Mouse (Mus musculus) heart, adult 8-10 months (tissue): ENCODE results near the gene Ndufb6. TPM values are rescaled to one million over a fixed set of nuclear protein-coding genes. Genes with fewer than 3 reads are reported as not detected.
"Not testable (repeated sequence)": the region's sequence is repeated elsewhere in the genome, so short reads cannot be mapped to it uniquely, and the experiment has no call there.

ENCODE experiments used
- DNase-seq: peaks from one replicate; pipeline ENCODE4 v3.0.0; 2022; ENCODE audit warnings: low spot score
- total RNA-seq, 4 experiments: library from RNA; stranded (reverse); gene quantifications; 2 replicates each; pipeline ENCODE4 v1.2.4; 2022

Ndufb6 gene
- total RNA-seq = 100 to 1,000 TPM; 477 to 496 (median 482) TPM

DNA sequence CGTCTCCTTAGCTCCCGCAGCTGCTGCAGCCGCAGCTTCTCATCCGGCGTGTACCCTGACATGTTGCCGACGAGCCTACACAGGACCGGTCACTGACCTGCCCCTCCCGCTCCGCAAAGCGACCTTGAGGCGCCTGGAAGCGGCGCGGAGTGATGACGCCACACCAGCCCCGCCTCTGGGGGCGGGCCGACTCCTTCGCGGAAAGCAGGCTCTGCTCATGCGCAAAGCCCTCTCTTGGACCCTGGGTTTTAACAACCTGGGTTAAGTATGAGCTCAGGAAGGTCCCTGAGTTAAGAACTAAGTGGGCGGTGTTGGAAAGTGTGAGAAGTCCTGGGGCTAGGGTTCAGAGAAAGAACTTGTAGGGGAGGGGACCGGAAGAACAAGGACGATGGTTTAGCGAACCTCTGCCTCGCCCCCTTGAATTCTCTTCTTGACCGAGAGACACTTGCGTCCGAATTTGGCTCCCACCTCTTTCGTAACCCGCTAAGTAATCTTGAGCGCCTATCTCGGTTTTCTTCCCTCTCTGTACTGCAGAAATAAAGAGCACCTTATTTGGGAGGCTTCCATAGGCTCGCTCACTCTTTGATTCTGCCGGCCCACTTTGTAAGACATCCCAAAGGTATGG, at the start of gene Ndufb6:
TSS of gene Ndufb6 (minus strand) at position 146 of the 625 bp plus-strand sequence.
- DNase-seq = peak; percentile 92

DNA sequence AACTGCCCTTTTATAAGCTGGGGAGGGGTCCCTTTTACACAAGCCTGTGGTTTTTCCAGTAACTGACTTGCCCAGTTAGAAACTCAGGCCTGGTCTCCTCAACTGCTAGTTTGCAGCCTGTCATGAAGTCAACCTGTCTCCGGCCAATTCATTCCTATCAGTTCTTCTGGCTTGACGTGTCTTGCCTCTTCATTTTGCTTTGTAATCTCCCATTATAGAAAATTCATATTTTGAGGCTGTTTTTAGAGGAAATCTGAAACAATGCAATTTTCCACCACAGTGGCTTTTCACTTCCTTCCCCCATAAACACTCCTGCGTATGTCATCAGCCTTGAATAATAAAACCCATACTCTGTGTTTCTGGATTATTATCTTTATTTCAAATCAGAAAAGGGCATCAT, 47.9 kb upstream of the Ndufb6 start:
- DNase-seq = no peak

DNA sequence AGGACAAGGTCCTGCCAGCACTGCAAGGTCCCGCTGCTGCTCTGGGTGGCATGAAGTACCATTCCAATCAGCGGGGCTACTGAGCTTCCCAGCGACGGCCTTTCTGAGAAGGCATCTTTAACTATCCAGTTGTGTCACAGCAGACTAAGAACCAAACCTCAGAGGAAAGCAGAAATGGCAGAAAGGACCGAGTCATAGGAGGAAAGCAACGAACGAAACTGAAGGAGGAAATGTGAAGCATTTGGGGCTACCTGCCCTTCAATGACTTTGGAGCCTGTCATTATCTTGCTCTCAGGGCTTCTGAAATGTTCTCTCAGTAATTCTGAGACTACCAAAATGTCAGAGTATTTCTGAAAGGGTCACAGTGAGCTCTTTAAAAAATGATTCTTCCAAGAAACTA, 45.4 kb upstream of the Ndufb6 start:
- DNase-seq = no peak

DNA sequence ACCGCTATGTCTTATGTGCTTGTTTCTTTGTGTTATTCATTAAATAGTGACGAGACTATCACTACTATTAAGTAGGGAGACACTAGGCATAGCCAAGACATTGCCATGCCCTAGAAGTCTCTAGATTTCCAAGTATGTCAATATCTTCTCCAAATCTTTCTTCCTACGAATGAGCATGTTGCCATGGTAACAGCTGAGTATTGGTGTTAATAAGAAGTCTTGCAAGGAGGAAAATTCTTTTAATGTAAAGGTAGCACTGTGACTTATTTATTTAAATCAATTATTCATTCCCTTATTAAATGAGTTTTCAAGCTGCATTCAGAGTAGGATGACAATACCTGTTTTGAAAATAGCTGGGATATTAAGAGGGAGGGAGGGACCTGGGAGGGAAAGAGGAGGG, 38.2 kb upstream of the Ndufb6 start:
- DNase-seq = no peak

DNA sequence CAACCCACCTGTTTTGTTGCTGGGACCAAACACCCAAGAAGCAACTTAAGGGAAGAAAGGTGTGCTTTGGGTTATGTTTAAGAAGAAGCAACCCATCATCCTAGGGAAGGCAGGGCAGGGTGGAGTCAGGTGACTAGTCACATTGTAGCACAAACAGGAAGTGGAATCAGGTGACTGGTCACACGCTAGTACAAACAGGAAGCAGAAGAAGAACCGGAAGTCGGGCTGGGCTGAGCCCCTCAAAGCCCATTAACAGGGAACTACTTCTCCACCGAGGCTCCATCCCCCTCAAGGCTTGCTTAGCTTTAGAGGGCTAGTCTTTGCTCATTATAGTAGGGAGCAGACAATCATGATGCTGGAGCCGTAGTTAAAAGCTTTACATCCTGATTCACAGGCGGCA, 33.8 kb upstream of the Ndufb6 start:
- DNase-seq = no peak

DNA sequence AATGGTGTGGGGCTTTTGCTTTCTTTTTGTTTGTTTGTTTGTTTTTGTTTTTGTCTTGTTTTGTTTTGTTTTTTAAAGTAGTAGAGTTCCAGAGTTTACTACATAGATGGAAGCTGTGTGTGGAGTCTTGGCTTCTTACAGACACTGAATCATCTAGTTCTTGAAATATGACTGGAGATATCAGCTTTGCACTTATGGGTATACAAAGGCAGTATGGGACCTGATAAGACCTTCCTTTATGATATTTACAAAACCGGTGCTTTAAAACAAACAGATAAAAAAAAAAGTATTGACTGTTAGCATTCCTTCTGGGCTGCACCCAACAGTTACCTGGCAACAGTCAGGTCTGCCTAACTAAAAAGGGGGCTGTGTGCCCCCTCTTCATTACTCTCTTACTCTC, 33.0 kb upstream of the Ndufb6 start:
- DNase-seq = no peak

DNA sequence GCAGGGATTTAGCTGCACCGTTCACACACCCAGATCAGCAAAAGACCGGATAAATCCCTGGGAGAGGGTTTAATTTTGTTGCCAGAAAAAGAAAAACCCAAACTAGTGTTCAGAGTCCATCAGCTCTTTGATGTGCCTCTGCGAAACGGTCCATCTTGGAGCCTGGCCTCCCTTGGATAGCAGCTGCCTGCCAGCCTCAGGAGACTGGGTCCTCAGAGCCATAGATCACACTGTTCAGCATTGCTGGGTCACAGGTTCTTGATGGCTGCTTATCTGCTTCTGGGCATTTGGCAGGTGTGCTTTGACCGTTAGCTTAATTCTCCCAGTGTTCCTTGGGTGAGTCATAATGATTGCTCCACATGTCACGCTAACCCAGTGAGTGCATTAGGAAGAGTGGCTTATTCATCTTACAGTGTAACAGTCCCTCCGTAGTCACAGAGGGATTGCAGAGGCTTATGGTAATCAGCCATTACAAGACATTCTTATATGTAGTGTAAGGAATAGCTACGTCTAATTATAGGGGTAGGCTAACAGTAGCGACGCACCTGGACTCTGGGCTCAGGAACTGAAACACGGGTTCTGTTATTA, 31.7 kb upstream of the Ndufb6 start:
- no peak for DNase-seq

DNA sequence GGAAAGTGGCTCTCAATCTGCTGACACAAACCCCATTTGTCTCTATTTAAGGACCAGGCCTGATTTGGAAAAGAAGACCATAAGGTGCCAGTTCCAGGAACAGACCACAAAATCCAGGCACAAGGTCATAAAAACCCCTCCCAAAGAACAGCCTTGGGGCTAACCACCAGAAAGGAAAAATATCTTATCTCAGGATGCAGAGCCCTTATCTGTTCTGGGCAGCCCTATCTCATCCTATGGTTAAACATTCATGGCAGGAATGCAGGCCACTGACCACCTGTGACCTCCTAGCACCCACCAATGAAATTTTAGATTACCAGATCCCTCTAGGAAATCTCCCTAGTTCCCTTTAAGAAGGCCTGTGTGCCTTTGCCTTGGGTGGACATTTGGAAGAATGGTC, 30.5 kb upstream of the Ndufb6 start:
- no peak for DNase-seq

DNA sequence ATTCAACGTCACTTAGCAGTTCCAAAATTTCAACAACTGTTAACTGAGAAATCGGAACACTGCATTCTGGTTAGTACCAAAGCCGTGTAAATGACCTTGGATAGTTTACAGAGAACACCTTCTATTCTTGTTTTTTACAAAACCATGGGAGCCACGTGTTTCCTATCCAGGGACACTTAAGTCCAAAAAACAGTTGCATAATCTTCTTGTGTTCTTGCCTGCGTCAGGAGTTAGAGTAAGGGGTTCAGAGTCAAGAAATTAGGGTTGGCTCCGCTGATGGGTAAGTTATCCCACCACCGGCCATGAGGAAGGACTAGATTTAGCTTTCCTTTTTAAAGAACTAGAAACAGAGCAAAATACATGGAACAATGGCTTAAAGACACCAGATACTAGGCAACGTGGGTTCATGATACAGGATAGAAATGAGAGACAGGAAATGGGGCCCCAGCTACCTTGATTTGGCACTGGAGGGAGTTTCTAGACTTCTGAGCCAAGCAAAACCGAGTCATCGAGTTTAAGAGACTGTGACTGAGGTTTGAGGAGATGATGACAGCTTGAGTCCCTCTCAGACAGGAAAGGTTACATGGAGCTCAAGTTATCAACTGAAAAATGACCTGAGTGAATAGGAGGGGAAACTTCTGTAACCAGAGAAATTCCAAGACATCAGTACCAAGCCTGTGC, 23.4 kb upstream of the Ndufb6 start:
- no peak for DNase-seq

DNA sequence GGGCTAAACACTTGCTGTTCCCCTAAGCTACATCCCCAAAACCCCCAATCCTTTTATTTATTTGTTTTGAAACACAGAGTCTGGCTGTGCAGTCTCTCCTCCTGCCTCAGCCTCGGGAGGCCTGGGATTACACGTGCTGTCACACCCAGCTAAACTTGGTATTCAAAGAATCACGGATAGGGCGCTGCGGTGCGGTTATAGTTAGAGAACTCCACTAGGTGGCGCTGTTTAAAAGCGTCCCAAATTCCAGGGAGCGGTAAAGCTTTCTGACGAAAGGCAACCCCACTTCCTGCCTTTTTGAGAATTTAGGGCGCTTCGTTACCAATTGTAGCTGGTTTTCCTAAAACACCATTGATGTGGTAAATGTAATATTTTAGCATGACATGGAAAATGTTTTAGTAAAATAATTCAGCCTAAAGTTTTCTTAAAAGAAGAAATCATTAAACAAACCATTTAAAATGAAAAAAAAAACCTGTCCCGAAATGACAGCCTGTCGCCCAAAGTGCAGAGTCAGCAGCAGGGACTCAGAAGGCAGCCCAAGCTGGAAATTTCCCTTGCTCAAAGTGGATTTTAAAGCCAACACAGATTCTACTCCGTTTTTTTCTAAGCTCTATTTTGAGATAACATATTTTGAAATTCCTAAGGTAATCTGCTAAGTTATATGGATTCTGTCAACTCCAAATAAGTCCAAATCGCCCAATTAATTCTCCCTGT, 22.0 kb upstream of the Ndufb6 start:
- DNase-seq = peak; percentile 74

DNA sequence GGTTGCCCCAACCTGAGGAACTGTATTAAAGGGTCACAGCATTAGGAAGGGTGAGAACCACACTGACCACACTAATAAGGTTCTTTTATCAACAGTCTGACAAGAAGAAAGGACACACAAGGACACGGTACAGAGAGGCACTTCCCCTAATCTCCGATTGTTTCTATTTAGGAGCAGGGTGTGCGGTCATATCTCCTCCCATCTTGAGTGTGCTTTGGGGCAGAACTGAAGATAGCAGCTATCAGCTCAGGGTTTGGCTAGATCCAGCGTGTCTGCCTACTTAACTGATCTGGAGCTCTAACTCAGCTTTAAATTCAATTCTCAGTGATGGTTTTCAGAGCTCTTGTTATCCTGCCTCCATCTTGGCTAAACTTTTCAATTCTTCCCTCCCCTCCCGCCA, 19.9 kb upstream of the Ndufb6 start:
- DNase-seq = no peak

DNA sequence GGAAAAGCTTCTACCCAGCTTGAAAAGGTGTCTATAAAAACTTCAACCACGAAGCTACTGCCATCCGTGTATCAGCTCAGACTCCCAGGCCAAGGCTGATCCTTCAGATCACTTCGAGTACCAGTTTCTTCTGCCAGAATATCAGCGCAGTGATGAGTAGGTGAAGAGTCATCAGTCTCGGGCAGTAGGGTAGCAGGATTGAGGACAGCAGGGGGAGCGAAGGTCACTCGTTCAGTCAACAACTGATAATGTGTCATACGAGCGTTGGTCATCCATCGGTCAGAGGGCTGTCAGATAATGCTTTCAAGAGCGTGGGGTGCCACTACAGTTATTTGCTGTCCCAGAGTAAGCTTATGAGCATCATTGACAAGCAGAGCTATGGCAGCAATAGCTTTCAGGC, 12.3 kb upstream of the Ndufb6 start:
- DNase-seq = not testable (repeated sequence)

DNA sequence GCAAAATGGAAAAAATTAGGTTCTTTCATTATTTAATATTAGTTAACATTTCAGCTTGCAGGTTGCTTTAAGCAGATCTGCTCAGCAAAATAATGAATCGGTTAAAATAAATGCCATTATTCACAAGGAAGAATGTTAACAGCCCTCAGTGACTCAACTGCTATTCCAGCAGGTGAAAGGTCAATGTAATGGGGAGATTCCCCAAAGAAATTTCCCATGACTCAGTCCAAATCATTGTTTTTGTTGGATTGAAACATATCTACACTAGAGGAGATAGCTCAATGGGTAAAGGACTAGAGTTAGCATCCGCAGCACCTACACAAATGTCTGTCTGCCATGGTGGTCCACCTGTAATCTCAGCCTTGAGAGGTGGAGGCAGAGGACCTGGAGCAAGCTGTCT, 9.8 kb upstream of the Ndufb6 start:
- no peak for DNase-seq

DNA sequence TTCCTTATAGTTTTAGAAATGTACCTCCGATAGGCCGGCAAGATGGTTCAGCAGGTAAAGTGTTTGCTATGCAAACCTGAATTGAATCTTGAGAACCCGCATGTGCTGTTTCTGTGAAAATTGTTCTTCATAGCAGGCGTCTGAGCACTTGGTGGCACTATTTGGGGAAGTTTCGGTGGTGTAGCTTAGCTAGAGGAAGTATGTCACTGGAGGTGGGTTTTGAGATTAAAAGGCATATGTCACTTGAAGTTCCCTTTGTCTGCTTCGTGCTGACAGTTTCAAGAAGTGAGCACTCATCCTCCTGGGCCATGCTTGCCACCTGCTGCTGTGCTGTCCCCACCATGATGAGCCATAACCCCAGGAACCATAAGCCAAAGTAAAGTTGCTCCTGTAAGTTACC, 8.2 kb upstream of the Ndufb6 start:
- DNase-seq = no peak

DNA sequence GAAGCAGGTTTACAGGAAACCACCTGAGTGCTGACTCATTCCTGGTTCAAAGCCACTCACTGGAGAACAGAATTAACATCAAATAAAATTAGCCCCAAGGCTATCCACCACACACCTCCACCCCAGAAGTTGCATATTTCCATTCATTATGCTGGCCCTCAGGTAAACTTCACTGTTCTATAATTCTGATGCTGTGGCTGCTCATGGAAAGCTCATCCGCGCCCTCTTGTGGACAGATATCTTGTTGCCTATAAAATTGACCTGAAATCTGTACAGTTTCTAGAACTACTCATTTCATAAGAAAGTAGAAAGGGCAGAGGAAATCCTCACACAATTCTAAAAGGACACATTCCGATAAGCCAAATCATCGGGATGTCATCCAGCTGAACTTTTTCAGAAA, 6.4 kb upstream of the Ndufb6 start:
- DNase-seq = peak; percentile 64

DNA sequence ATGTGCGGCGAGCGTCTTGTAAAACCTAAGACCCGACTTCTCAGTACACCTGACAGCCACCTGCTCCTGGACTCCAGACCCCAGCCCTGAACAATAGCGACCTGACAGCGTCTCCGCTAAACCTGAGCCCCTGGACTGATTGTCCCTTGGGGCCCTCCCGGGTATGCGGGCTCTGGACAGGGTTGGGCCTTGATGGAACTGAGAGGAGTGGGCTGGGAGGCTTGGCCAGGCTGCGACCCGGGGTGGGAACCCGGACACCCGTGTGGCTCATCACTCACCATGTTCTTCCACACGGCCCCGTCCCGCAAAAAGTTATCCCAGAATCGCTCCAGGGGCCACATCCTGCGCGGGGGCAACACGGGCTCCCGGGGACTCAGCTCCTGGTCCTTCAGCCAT, 343 bp downstream of the Ndufb6 start:
- DNase-seq = no peak

DNA sequence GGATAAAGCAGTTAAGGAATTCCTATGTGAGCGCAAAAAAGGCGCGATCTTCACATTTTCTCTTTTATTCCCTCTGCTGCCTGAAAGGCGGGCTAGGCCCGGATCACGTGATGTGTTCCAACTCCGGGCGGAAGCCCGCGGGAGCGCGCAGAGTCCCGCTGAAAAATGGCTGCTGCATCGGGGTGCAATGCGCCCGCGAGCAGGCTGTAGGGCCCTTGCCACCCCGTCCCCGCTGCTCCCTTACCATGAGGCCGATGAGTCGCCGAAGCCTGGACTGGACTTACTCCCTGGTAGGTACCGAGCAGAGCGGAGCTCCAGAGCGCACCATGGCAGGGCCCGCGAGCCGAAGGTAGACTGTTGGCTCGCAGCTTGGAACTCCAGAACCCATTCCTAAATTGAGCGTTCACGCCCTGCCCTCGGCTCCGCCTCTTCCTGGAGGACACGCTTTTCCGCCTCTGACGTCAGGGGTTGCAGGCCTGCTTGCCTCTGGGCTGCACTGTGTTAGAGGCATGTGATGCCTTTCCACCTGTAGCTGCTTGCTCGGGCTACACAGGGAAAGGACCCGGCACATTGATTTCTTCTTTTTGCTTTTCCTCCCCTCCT, 9.7 kb downstream of the Ndufb6 start, which contains the start of the genes Smim27 and Topors:
TSS of gene Smim27 (plus strand) at position 150 of the 603 bp plus-strand sequence.
TSS of gene Topors (minus strand) at position 421 of the 603 bp plus-strand sequence.
- DNase-seq = peak; percentile 98

DNA sequence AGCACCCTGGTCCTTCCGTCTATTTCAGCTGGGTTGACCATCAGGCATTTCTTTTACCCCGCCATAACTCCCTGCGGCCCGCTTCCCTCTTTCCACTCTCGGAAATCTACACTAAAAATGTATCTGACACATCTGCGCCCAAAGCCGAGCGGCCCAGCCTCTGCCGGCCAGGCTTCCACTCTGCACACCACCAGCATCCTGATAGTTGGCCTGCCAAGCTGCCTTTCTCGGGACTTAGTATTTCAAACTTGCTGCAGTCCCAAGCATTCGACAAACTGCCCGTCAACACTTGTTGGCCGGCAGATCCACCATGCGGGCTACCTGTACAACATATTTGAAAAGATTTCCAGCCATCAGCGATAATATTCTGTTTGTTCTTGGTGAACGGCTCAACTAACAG, 10.4 kb downstream of the Ndufb6 start:
- DNase-seq = no peak

DNA sequence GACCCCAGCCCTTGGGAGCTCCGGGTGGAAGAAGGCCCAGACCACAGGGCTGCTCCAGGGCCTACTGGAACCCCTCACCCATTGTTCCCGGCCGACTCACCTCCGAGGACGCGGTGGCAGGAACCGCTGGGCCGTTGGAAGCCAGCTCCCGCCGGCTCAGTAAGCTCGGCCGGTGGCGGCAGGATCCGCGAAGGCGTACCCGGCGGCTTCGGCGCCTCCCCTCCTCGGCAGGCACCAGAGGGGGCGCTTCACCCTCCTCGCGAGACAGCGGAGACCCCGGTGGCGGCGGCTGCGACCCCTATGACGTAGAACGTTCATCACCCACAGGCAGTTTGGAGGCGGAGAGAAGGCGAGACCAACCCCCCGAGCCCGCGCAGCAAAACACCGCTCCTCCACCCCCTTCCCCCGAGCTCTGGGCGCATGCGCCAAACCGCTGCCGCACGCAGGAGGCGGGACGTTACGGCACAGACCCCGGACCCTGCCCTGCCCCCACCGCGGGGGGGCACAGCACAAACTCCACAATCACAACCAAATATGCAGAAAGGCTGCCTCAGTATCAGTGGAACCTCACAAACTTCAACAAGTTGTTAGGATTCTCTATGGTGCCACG, 10.9 kb downstream of the Ndufb6 start:
- DNase-seq = peak; percentile 90

DNA sequence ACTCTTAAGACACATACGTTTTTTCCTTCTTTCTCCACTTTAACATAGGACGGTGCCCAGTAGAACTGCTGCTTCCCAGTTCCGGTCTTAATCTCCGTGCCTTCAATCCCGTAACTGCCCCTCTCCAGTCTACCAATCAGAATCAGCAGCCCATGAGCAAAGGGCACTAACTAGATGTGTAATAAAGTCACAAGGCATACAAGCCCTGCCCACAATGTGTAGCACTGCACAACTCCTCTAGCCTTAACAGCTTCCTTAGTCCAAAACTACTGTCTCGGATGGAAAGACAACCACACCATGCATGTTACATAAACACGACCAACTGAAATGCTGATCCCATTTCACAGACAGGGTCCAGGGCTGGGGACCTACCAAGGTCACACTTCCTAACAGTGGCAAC, 11.5 kb downstream of the Ndufb6 start:
- no peak for DNase-seq

DNA sequence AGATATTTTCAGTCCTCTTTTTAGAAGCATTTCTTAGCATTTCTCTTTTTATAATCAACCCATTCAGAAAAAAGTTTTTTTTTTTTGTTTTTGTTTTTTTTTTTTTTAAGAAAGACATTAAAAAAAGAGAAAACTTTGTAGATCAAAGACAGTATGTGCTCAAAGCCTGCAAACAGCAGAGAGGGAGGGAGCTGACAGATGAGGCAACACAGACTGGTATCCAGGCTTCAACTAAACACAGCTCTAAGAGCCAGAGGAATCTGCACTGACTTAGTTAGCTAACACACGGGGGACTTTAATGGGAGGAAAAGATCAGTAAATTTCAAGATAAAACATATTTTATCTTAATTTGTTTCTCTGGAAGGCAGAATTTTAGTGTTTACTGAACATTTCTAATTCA, 14.9 kb downstream of the Ndufb6 start:
- no peak for DNase-seq
